Mouse (Mus musculus) stomach, postnatal 0 days (tissue): ENCODE measurements around the gene Cox10. TPM values are rescaled to one million over a fixed set of nuclear protein-coding genes. Genes with fewer than 3 reads are reported as not detected.
A peak's percentile ranks its signal among the peaks of the same experiment; 100 is the strongest.

Experiments used
- ATAC-seq: fragments of 200-750 bp; cut with Nextera tagmentation; 2 replicates; pipeline ENCODE4 v1.8.0; 2017; ENCODE audit not compliant: low FRiP score, low TSS enrichment
- DNase-seq: peaks from one replicate; pipeline ENCODE4 v3.0.0-alpha.2; 2016; ENCODE audit warnings: low spot score
- H3K27ac ChIP-seq: fragments of 300-500 bp; sonication (generic); replicated peaks from 2 replicates; pipeline ENCODE4 v1.5.1; 2014; ENCODE audit warnings: mild to moderate bottlenecking, control low read depth
- H3K27me3 ChIP-seq: fragments of 300-500 bp; sonication (generic); 2 replicates; pipeline ENCODE4 v1.6.1; 2014; ENCODE audit warnings: low read length; ENCODE audit not compliant: control insufficient read depth, insufficient read depth
- H3K36me3 ChIP-seq: fragments of 300-500 bp; sonication (generic); 2 replicates; pipeline ENCODE4 v1.6.1; 2014; ENCODE audit warnings: low read length, mixed read lengths; ENCODE audit not compliant: control insufficient read depth, insufficient read depth
- H3K4me1 ChIP-seq: fragments of 300-500 bp; sonication (generic); replicated peaks from 2 replicates; pipeline ENCODE4 v1.6.1; 2014; ENCODE audit warnings: antibody characterized with exemption; ENCODE audit not compliant: control insufficient read depth, insufficient read depth
- H3K4me2 ChIP-seq: fragments of 300-500 bp; sonication (generic); replicated peaks from 2 replicates; pipeline ENCODE4 v1.6.1; 2014; ENCODE audit warnings: low read depth, mild to moderate bottlenecking, control low read depth, moderate library complexity
- H3K4me3 ChIP-seq: fragments of 300-500 bp; sonication (generic); 2 replicates; pipeline ENCODE4 v1.5.1; 2014; ENCODE audit warnings: low read depth, low read length, control low read depth
- H3K9ac ChIP-seq: fragments of 300-500 bp; sonication (generic); 2 replicates; pipeline ENCODE4 v1.6.1; 2014; ENCODE audit warnings: mild to moderate bottlenecking, low read length, control low read depth, mixed read lengths
- H3K9me3 ChIP-seq: fragments of 300-500 bp; sonication (generic); 2 replicates; pipeline ENCODE4 v1.6.1; 2016; ENCODE audit warnings: low read length; ENCODE audit not compliant: control insufficient read depth
- CTCF ChIP-seq: IDR thresholded peaks from 2 replicates; pipeline ENCODE4 v1.5.1; 2016; ENCODE audit warnings: antibody characterized with exemption, low read depth, mild to moderate bottlenecking, moderate library complexity
- EP300 ChIP-seq: optimal IDR thresholded peaks from 2 replicates; pipeline ENCODE3; 2016; ENCODE audit warnings: antibody characterized with exemption
- WGBS: fragments of 180-500 bp; shearing (Covaris S2); extraction: QIAGEN DNeasy Blood & Tissue Kit; methylation state at CpG from one replicate; pipeline ENCODE4 v1.1.7; 2014; 5-methylcytosine and 5-hydroxymethylcytosine counted together
- polyA plus RNA-seq: library from polyadenylated mRNA; unstranded; fragments of >200 nt; fragmentation: Nextera tagmentation; extraction: Ambion mirVana; gene quantifications from 2 replicates; pipeline ENCODE4 v1.2.1, GENCODE M21; 2015

Cox10 gene
- polyA plus RNA-seq, 1 experiment from 2014 or later, result 16.9 TPM

DNA sequence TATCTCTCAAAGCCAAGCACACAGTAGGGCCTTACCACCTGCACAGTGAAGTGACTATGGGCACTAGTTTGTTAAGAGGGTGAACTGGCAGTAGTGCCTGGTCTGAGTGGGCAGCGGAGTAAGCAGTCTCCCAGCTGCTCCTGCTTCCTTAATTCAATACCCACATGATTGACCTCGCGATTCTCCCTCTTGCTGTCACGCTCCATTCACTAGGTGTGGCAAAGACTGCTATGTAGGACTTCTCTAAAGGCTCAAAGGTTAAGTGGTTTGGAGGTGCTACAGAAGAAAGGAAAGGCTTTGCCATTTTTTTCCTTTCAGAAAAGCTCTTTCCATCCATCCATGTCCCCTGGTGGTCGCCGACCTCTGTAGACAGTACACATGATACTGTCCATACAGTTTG, 108.5 kb downstream of the Cox10 start:
- TF ChIP-seq EP300 (no peak), CTCF (no peak)
- Histone ChIP-seq H3K4me3 (no peak overlapping the region), H3K36me3 (no peaks in the 10 kb centered on the region), H3K4me2 (no peak overlapping the region), H3K4me1 (no peaks in the 10 kb centered on the region; the same call in 1 of the 2 replicates), H3K9ac (no peak overlapping the region), H3K9me3 (no peaks in the 10 kb centered on the region), H3K27ac (no peak overlapping the region), H3K27me3 (no peaks in the 10 kb centered on the region)
- ATAC-seq (no peak; the same call in 1 of the 2 replicates), DNase-seq (no peak)
- 75% methylated on average over 6 of the region's 6 CpGs for WGBS

DNA sequence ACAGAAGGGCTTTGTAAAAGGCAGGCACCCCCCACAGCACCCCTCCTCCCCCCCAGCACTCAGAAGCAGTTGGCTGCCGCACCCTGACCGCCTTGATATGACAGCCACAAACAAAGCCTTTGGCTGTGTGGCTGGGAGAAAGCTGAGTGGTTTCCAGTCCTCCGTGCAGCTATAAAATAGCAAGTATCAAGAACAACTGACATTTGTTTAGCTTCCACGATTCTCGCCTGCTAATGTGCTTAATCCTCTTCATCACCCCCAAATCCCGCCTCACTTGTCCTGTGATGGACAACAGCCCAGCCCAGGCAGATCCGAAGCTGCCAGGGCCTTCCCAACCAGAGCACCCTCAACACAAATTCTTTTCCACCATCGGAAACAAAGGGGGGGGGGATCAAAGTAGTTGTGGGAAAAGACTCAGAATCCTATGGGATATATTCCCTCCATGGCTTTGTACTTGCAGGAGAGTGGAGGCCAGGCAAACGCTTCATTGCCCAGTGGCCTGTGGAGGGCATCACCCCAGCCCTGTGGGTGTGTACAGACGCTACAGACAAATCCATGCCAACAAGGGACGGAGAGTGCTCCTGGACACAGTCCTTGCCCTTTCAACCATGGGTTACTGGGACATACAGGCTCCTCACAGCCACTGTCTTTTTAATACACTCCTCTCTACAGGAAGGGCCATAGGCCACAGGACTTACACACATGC, 109.9 kb downstream of the Cox10 start:
- H3K27me3 ChIP-seq, result no peaks in the 10 kb centered on the region
- peak; percentile 55 for DNase-seq

DNA sequence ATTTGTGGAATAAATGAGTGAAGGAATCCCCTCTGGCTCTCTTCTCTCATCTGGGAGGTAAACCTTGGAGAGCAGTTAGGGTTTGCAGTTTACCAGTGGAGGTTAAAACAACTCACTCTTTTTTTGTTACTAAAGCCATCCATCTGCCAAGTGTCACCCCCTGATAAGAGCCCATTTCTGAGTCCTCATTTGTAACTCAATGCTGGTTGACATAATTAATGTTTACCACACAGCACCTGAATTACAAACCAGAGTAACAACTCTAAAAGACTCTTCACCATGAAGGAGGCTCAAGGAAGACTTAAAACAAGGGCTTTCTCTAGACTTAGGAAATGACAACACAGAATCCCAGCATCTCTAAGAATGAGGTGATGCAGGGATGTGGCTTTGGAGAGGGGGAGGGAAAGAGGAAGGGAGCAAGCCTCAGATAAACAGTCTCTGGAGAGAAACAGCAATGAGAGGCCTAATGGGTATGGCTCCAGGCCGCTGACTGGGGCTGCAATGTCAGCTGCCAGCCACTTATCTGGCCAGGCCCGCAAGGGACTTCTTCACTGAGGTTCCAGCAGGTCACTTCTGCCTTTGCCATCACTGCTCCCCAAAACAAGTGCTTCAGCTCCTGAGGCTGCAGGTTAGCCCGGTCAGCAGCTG, 110.8 kb downstream of the Cox10 start:
- WGBS, result 56% methylated on average over 3 of the region's 3 CpGs
- H3K27ac ChIP-seq, result 0 out of 2 replicates have a peak overlapping the region, but pooled peaks have one; percentile 30
- H3K9me3 ChIP-seq, result no peaks in the 10 kb centered on the region
- H3K4me1 ChIP-seq, result no peaks in the 10 kb centered on the region; the same call in 1 of the 2 replicates
- H3K36me3 ChIP-seq, result no peaks in the 10 kb centered on the region
- H3K4me3 ChIP-seq, result no peak overlapping the region
- no peak overlapping the region for H3K9ac ChIP-seq
- ATAC-seq (no peak), DNase-seq (no peak)
- H3K27me3 ChIP-seq, result no peaks in the 10 kb centered on the region
- no peak overlapping the region for H3K4me2 ChIP-seq
- TF ChIP-seq EP300, result no peak

More for the DNA sequence above, 109.9 kb downstream of the Cox10 start:
- Histone ChIP-seq H3K4me1 (no peaks in the 10 kb centered on the region; the same call in 1 of the 2 replicates), H3K9ac (no peak overlapping the region), H3K9me3 (no peaks in the 10 kb centered on the region), H3K4me2 (no peak overlapping the region), H3K27ac (0 out of 2 replicates have a peak overlapping the region, but pooled peaks have one; percentile 30), H3K4me3 (no peak overlapping the region), H3K36me3 (no peaks in the 10 kb centered on the region)
- WGBS, result 44% methylated on average over 11 of the region's 11 CpGs
- no peak for TF ChIP-seq CTCF
- no peak for TF ChIP-seq EP300
- ATAC-seq, result 0 out of 2 replicates have a peak, but pooled peaks have one; percentile 10

- ATAC-seq, result no peak
Observed at GRCm38 (mm10) chr11:63967641-63968387, 111.5 kb downstream of the Cox10 start.

DNA sequence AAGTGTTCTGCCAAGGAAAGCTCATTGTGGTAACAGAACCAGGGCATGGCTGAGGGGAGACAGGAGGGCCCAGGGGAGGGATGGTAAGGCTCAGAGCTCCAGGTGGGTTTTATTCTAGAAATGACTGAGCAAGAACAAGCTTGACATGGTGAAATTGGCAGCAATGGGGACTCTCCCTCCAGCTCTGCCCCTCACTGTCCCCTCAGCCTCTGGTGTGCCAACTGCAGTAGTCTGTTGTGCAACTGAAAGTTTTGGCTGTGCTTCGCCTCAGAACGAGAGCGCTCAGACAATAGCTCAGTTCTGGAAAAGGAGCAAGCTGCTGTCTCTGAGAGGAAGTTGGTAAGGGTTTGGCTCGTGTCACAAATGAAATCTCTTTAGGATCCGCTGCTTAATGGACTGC, 113.8 kb downstream of the Cox10 start:
- Histone ChIP-seq H3K27me3 (no peaks in the 10 kb centered on the region), H3K9ac (no peak overlapping the region), H3K4me2 (no peak overlapping the region), H3K4me3 (no peak overlapping the region), H3K9me3 (no peaks in the 10 kb centered on the region), H3K27ac (no peak overlapping the region), H3K36me3 (no peaks in the 10 kb centered on the region), H3K4me1 (no peaks in the 10 kb centered on the region; the same call in 1 of the 2 replicates)
- no peak for TF ChIP-seq EP300
- no peak for TF ChIP-seq CTCF
- DNase-seq (no peak), ATAC-seq (no peak)
- 56% methylated on average over 5 of the region's 5 CpGs for WGBS

More at GRCm38 (mm10) chr11:63967641-63968387, 111.5 kb downstream of the Cox10 start:
- H3K4me3 ChIP-seq, result no peak overlapping the region
- no peaks in the 10 kb centered on the region for H3K36me3 ChIP-seq
- H3K9ac ChIP-seq, result no peak overlapping the region
- DNase-seq, result no peak
- TF ChIP-seq CTCF, result no peak
- TF ChIP-seq EP300, result no peak
- no peak overlapping the region for H3K4me2 ChIP-seq
- no peaks in the 10 kb centered on the region; the same call in 1 of the 2 replicates for H3K4me1 ChIP-seq
- H3K27me3 ChIP-seq, result no peaks in the 10 kb centered on the region
- H3K27ac ChIP-seq, result no peak overlapping the region
- no peaks in the 10 kb centered on the region for H3K9me3 ChIP-seq
- WGBS, result 65% methylated on average over 9 of the region's 9 CpGs
